Mouse (Mus musculus) cerebellum, adult 8-10 months (tissue): Measurements from ENCODE around the gene Tbc1d8b.
"Not testable (repeated sequence)": the region's sequence is repeated elsewhere in the genome, so short reads cannot be mapped to it uniquely, and the experiment has no call there.

Experiments
- DNase-seq: peaks from one replicate; pipeline ENCODE4 v3.0.0; 2022

Tbc1d8b gene

DNA sequence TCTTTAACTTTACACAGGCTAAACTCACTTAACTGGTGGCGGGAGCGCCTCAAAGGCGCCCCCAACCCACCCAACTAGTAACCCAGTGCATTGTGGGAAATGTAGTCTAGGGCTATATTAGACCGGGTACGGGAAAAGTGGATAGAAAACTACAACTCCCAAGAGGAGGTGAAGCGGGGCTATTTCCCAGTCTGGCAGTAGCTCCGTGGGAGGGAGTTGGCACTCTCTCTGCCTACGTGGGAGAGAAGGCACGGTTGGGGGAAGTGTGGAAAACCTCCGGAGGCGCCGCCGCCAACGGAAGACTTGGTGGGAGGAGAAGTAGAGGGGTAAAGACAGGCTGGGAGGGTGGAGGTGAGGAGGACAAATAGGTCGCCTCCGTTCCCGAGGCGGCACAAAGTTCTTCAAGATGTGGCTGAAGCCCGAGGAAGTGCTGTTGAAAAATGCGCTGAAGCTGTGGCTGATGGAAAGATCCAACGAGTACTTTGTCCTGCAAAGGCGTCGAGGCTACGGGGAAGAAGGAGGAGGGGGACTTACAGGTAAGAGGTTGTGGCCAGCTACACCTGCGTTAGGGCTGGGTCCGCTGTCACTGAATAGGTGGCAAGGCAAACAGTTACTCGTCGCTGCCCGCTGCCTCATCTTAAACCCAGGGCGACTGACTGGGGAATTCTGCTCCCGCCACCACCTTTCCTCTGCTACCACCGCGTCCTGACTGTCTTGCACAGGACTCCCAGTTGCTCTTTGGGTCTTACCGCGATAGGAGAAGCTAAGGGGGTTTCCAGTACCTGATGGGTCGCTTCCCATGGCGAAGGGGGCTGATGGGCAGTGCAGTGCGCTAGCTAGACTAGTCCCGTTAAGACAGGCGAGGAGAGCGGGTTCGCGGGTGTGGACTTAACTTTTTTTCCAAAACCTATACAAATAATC, at the start of gene Tbc1d8b:
Gene Tbc1d8b, plus strand, starts transcription at position 222 of the 921 bp plus-strand sequence.
- peak; percentile 70 for DNase-seq

- no peak for DNase-seq
Measured at GRCm38 (mm10) chrX:139639744-139640143, 45.1 kb upstream of the Tbc1d8b start.

DNA sequence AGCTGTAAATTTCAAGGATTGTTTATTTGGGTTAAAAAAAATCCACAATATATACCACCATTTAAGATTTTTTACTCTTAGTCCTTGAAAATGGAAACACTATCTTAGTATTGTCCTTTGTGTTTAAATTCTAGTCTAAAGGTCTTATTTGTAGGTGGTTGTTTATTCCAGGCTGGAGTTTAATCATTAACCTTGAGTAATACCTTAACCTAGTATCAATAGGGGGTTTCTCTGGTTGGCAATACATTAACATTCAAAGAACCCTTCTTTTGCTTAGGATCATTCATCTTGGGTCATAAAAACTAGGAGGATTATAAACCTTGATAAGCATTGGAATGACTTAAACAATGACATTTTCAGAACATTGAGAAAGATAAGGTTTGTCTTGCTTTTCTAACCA, 44.4 kb upstream of the Tbc1d8b start:
- no peak for DNase-seq

- no peak for DNase-seq
Measured at GRCm38 (mm10) chrX:139652226-139652625, 32.6 kb upstream of the Tbc1d8b start.

- no peak for DNase-seq
Measured at GRCm38 (mm10) chrX:139653292-139653691, 31.5 kb upstream of the Tbc1d8b start.

- no peak for DNase-seq
Measured at GRCm38 (mm10) chrX:139654350-139655063, 30.3 kb upstream of the Tbc1d8b start.

DNA sequence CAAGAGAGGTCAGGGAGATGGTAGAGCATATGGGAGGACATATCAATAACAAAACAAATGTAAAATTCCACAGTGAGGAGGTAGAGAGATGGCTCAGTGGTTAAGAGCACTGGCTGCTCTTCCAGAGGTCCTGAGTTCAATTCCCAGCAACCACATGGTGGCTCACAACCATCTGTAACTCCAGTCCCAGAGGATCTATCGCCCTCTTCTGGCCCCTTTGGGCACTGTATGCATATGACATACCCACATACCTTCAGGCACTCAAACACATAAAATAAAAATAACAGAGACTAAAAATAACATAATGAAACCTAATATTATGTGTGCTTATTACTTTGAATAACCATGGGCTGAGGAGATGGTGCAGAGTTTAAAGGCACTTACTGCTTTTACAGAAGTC, 22.7 kb upstream of the Tbc1d8b start:
- no peak for DNase-seq

DNA sequence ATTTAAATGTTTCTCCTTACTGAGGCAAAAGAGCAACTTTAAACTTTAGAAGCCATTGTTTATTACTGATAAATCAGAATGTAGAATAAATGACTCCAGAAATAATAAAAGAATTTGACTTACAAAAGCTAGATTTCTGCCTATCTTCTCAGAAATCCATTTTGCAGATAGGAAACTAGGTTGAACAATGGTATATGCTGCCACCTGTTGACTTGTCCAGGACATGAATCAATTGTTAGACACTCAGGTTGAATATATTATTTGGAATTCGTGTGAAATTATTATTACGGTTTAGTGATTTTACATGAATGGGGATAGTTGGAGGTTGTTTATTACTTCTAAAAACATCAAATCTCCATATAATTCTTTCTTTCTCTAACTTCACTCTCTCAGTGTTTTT, 19.0 kb upstream of the Tbc1d8b start:
- DNase-seq = no peak

DNA sequence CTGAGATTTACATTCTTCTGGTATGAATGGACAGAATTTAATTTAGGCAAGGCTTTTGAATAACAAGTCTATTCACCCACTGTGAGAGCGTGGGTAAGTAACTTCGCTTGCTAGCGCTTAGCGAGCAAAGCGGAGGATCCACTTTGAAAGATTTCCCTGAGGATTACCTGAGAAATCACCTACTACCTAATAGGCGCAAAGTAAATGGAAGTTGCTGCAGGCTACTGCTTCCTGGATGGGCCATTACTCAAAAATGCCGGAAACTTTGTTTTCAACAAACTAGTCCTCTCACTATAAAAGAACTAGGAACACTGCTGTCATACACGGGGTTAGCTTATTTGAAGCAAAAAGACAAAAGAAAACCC, 404 bp upstream of the Tbc1d8b start:
- DNase-seq = no peak

DNA sequence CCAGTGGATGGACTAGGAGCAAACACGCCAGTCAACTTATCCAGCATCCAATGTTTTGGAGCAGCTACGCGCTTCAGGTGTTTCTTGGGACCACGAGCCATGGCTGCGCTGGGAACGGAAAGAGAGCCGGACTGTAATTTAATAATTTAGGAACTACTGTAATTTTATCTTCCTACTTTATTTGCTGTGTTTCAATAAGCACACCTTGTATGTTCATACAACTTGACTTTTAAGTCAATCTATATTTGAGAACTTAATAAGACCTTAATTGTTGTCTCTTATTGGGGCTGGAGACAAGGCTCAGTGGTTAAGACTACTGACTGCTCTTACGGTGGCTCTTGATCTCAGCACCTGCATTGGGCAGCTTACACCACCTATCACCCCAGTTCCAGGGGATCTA, 29.6 kb downstream of the Tbc1d8b start, which contains the start of gene Gm15013:
Gene Gm15013, minus strand, starts transcription at position 101 of the 400 bp plus-strand sequence.
- DNase-seq = no peak

GRCm38 (mm10) chrX:139722350-139722749, 37.6 kb downstream of the Tbc1d8b start:
- DNase-seq = no peak

DNA sequence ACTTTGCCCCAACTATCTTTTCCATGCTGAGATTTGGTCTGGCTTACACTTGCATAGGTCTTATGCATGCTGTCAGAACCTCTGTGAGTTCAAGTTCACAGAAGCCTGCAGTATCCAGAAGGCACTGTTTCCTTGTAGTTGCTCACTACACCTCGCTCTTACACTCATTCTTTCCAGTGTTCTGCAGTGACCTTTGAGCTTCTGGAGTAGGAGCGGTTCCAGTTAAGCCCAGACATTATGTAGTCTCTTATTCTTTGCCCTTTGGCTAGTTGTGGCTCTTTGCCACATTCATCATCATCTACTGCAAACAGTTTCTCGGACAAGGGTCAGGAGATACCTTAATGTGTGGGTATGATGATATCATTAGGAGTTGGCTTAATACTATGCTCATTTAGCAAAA, 45.7 kb downstream of the Tbc1d8b start:
- DNase-seq = no peak

- no peak for DNase-seq
Measured at GRCm38 (mm10) chrX:139737066-139737465, 52.3 kb downstream of the Tbc1d8b start.

DNA sequence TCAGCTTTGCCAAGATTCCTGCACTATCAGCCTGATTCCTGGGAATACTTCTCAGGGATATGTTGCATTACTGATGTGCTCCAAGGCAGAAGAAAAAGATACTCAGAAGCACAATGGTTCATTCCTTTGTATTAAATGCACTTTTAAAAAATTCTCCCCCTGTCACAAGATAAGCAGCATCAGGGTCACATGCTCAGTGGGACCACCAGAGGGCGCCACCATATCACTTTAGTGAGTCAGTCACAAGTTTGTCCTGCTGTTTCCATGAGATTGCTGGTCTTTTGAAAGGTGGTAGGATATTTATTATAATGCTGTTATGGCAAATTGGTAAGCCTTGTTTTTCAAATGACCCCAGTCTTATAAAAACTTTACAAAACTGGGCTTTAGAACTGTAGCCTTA, 67.1 kb downstream of the Tbc1d8b start:
- peak; percentile 35 for DNase-seq

DNA sequence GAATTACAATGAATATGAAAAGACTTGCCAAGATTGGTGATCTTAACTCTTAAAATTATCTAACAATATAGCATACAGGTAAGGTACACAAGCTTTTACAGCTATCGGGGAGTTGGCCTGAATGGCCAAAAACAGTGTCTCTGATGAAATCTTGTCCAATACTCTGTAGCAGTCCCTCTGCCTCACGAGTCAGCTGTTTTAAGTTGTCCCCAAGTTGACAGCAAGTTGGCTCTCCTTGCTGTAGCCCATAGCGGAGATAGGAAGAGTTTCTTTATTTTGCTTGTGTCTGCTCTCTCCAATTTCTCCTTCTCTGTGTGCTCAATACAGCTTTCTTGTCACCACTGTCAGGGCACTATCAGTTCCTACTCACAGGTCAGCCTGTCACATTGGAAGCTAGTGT, 73.8 kb downstream of the Tbc1d8b start:
- DNase-seq = not testable (repeated sequence)

DNA sequence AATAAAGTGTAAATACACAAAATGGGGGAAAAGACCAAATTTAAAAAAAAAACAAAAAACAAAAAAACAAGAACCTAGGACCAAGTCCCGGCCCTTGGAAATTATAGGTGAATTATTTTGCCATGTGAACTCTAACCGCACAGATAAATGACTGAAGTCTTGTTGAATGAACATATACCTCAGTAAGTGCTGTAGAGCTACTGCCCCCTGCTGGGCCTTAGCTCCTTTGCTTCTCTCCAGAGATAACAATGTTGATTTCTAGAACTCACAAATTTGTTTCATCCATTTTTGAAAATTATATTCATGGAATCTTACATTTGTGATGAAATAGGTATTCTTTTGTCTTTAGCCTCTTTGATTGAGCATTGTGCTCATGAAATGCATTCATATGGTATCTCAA, 77.8 kb downstream of the Tbc1d8b start:
- DNase-seq = no peak

DNA sequence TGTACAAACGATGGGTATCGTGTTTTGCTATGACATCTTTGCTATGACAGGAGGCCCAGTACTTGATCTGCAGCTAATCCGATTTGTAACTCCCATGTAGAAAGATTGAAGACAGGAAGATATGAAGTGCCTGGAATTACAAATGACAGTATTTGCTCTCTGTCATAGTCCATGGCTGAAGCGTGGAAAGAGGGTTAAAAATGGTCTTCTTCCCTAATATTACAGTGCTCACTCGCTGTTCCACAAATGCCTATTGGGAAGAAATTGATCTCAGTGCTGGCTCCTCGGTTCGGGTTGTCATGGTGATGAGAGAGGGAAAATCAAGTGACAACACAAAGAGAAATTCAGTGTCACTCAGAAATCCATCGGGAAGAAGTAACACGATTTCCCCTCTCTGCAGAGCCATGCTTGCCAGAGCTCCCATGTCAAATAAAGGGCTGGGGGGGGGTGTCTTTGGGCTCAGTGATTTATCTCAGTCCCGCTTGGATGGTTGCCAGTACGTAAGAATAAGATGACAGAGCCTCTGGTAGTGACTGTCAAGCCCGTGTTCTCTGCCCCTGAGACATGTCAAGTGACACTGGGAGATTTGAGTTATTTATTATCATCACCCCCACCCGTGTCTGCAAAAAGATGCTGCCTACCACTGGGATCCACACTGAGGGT, 85.3 kb downstream of the Tbc1d8b start:
- DNase-seq = no peak

GRCm38 (mm10) chrX:139774309-139775083, 89.7 kb downstream of the Tbc1d8b start:
- peak; percentile 22 for DNase-seq

- DNase-seq = no peak
Measured at GRCm38 (mm10) chrX:139775084-139775612, 90.4 kb downstream of the Tbc1d8b start.

DNA sequence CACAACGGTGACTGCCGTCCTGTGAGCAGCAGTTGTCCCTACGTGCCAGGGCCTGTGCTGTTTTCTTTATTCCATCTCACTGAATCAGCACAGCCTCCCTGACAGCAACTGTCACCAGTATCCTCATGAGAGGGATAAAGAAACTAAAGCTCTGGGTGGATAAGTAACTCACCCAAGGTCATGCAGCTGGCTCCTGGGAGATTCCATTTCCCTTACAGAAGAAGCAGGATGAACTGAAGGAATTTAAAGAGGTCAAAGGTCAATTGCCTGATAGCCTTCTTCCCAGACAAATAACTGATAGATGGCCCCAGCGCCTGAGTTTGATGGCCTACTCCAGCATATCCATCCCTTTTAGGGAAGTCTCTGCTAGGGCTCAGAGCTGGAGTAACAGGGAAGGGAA, 92.6 kb downstream of the Tbc1d8b start:
- no peak for DNase-seq

- DNase-seq = no peak
Measured at GRCm38 (mm10) chrX:139778886-139779285, 94.1 kb downstream of the Tbc1d8b start.

GRCm38 (mm10) chrX:139779401-139779800, 94.6 kb downstream of the Tbc1d8b start:
- no peak for DNase-seq
